Mouse (Mus musculus) myocyte (in vitro differentiated cells): ENCODE measurements around the gene Rngtt. TPM values are rescaled to one million over a fixed set of nuclear protein-coding genes. Genes with fewer than 3 reads are reported as not detected.

Experiments
- H3K27me3 ChIP-seq: one replicate; pipeline ENCODE4 v1.6.1; 2011; ENCODE audit not compliant: control insufficient read depth, insufficient read depth, insufficient read length
- H3K36me3 ChIP-seq: one replicate; pipeline ENCODE4 v1.6.1; 2011; ENCODE audit not compliant: control insufficient read depth, insufficient read depth
- H3K4me2 ChIP-seq: one replicate; pipeline ENCODE4 v1.6.1; 2011; ENCODE audit warnings: low read depth, control low read depth
- H3K4me3 ChIP-seq: one replicate; pipeline ENCODE4 v1.5.1; 2011; ENCODE audit warnings: mild to moderate bottlenecking, control low read depth, moderate library complexity
- H3K79me2 ChIP-seq: one replicate; pipeline ENCODE4 v1.6.1; 2011; ENCODE audit not compliant: control insufficient read depth, insufficient read depth
- H3ac ChIP-seq: one replicate; pipeline ENCODE4 v1.6.1; 2011; ENCODE audit not compliant: control insufficient read depth, insufficient read length
- CEBPB ChIP-seq: IDR thresholded peaks from 2 replicates; pipeline ENCODE4 v1.6.1; 2011; ENCODE audit warnings: mild to moderate bottlenecking, moderate library complexity; ENCODE audit not compliant: poor library complexity, insufficient read depth, severe bottlenecking
- E2F4 ChIP-seq: IDR thresholded peaks from one replicate; pipeline ENCODE4 v1.6.1; 2011; ENCODE audit warnings: mild to moderate bottlenecking, control low read depth, moderate library complexity; ENCODE audit not compliant: insufficient read depth
- MAX ChIP-seq: IDR thresholded peaks from one replicate; pipeline ENCODE4 v1.6.1; 2011; ENCODE audit warnings: low read depth, mild to moderate bottlenecking, control low read depth
- MYOD1 ChIP-seq, 3 experiments: IDR thresholded peaks; one replicate each; pipeline ENCODE4 v1.6.1; 2011; ENCODE audit warnings: control low read depth in 2 of 3, low read depth in 2 of 3, mild to moderate bottlenecking in 2 of 3, moderate library complexity in 1 of 3; ENCODE audit not compliant: insufficient read length in 2 of 3, control insufficient read depth in 1 of 3
- MYOG ChIP-seq, 3 experiments: IDR thresholded peaks; one replicate each; pipeline ENCODE4 v1.6.1; 2011; ENCODE audit warnings: control low read depth in 2 of 3, low read depth in 2 of 3, mild to moderate bottlenecking in 2 of 3; ENCODE audit not compliant: insufficient read length in 2 of 3, control insufficient read depth in 1 of 3, insufficient read depth in 1 of 3
- POLR2A ChIP-seq: IDR thresholded peaks from one replicate; pipeline ENCODE4 v1.6.1; 2011; ENCODE audit warnings: low read depth, mild to moderate bottlenecking, control low read depth, moderate library complexity; ENCODE audit not compliant: insufficient read length
- POLR2AphosphoS2 ChIP-seq: IDR thresholded peaks from one replicate; pipeline ENCODE4 v1.6.1; 2011; ENCODE audit warnings: low read depth, control low read depth; ENCODE audit not compliant: insufficient read length
- REST ChIP-seq: IDR thresholded peaks from one replicate; pipeline ENCODE4 v1.6.1; 2011; ENCODE audit warnings: mild to moderate bottlenecking, control low read depth, moderate library complexity; ENCODE audit not compliant: insufficient read depth, insufficient read length
- SRF ChIP-seq: IDR thresholded peaks from one replicate; pipeline ENCODE4 v1.6.1; 2011; ENCODE audit warnings: low read depth; ENCODE audit not compliant: control insufficient read depth, insufficient read length
- TCF12 ChIP-seq: IDR thresholded peaks from one replicate; pipeline ENCODE4 v1.6.1; 2011; ENCODE audit warnings: mild to moderate bottlenecking, control low read depth; ENCODE audit not compliant: poor library complexity, insufficient read depth, severe bottlenecking
- TCF3 ChIP-seq: IDR thresholded peaks from one replicate; pipeline ENCODE4 v1.6.1; 2011; ENCODE audit warnings: low read depth, control low read depth; ENCODE audit not compliant: insufficient read length
- USF1 ChIP-seq: IDR thresholded peaks from one replicate; pipeline ENCODE4 v1.6.1; 2011; ENCODE audit warnings: low read depth, mild to moderate bottlenecking, control low read depth, moderate library complexity
- polyA plus RNA-seq: library from polyadenylated mRNA; unstranded; fragments of >200 nt; fragmentation: generic; extraction: Trizol; gene quantifications from one replicate; pipeline ENCODE4 v1.2.1, GENCODE M21; 2012; ENCODE audit warnings: missing spikeins

The Rngtt gene
- polyA plus RNA-seq, 1 experiment: 4.9 TPM

- Histone ChIP-seq H3K36me3 (no peaks in the 10 kb centered on the region), H3K4me2 (no peak overlapping the region), H3ac (no peak overlapping the region), H3K27me3 (no peaks in the 10 kb centered on the region), H3K79me2 (no peaks in the 10 kb centered on the region), H3K4me3 (no peak overlapping the region)
- TF ChIP-seq SRF (no peak), POLR2AphosphoS2 (no peak), MYOG (IDR thresholded peaks at IDR 0.05; ENCODE audit: control insufficient read depth in 1 of 3, insufficient read depth in 1 of 3, insufficient read length in 2 of 3, low read depth in 2 of 3) (no peak), MYOD1 (IDR thresholded peaks at IDR 0.05; ENCODE audit: control insufficient read depth in 1 of 3, insufficient read length in 2 of 3, low read depth in 2 of 3) (no peak), MAX (no peak), REST (no peak), TCF12 (no peak), USF1 (no peak), E2F4 (no peak), TCF3 (no peak), CEBPB (no peak), POLR2A (no peak)
These were observed 210.8 kb downstream of the Rngtt start for GRCm38 (mm10) chr4:33520938-33521337.

- Histone ChIP-seq H3ac (no peak overlapping the region), H3K4me3 (no peak overlapping the region), H3K4me2 (no peak overlapping the region), H3K79me2 (no peaks in the 10 kb centered on the region), H3K27me3 (no peaks in the 10 kb centered on the region), H3K36me3 (no peaks in the 10 kb centered on the region)
- no peak for TF ChIP-seq TCF12
- no peak for TF ChIP-seq CEBPB
- no peak for TF ChIP-seq TCF3
- TF ChIP-seq MAX: no peak
- TF ChIP-seq E2F4: no peak
- TF ChIP-seq MYOD1 (IDR thresholded peaks at IDR 0.05; ENCODE audit: control insufficient read depth in 1 of 3, insufficient read length in 2 of 3, low read depth in 2 of 3): no peak
- no peak for TF ChIP-seq SRF
- TF ChIP-seq POLR2AphosphoS2: no peak
- TF ChIP-seq POLR2A: no peak
- no peak for TF ChIP-seq USF1
- TF ChIP-seq MYOG (IDR thresholded peaks at IDR 0.05; ENCODE audit: control insufficient read depth in 1 of 3, insufficient read depth in 1 of 3, insufficient read length in 2 of 3, low read depth in 2 of 3): no peak
- TF ChIP-seq REST: no peak
These were observed 213.7 kb downstream of the Rngtt start for GRCm38 (mm10) chr4:33523774-33524173.

- H3ac ChIP-seq: no peak overlapping the region
- no peaks in the 10 kb centered on the region for H3K27me3 ChIP-seq
- no peaks in the 10 kb centered on the region for H3K36me3 ChIP-seq
These were observed 214.5 kb downstream of the Rngtt start for GRCm38 (mm10) chr4:33524481-33525141.

GRCm38 (mm10) chr4:33525272-33525671, 215.2 kb downstream of the Rngtt start:
- no peak for TF ChIP-seq TCF12
- no peak for TF ChIP-seq USF1
- no peak for TF ChIP-seq MYOG (IDR thresholded peaks at IDR 0.05; ENCODE audit: control insufficient read depth in 1 of 3, insufficient read depth in 1 of 3, insufficient read length in 2 of 3, low read depth in 2 of 3)
- TF ChIP-seq MYOD1 (IDR thresholded peaks at IDR 0.05; ENCODE audit: control insufficient read depth in 1 of 3, insufficient read length in 2 of 3, low read depth in 2 of 3): no peak
- TF ChIP-seq CEBPB: no peak
- TF ChIP-seq SRF: no peak
- TF ChIP-seq E2F4: no peak
- TF ChIP-seq POLR2AphosphoS2: no peak
- TF ChIP-seq MAX: no peak
- TF ChIP-seq REST: no peak
- TF ChIP-seq TCF3: no peak
- no peak for TF ChIP-seq POLR2A
- Histone ChIP-seq H3K4me2 (no peak overlapping the region), H3K27me3 (no peaks in the 10 kb centered on the region), H3K36me3 (no peaks in the 10 kb centered on the region), H3K4me3 (no peak overlapping the region), H3K79me2 (no peaks in the 10 kb centered on the region), H3ac (no peak overlapping the region)

More at GRCm38 (mm10) chr4:33524481-33525141, 214.5 kb downstream of the Rngtt start:
- TF ChIP-seq MAX (peak; percentile 28), MYOG (IDR thresholded peaks at IDR 0.05; ENCODE audit: control insufficient read depth in 1 of 3, insufficient read depth in 1 of 3, insufficient read length in 2 of 3, low read depth in 2 of 3) (peak in 2 of 3 experiments; percentile 68 to 92), MYOD1 (IDR thresholded peaks at IDR 0.05; ENCODE audit: control insufficient read depth in 1 of 3, insufficient read length in 2 of 3, low read depth in 2 of 3) (peak in 2 of 3 experiments; percentile 74 to 87), USF1 (no peak), CEBPB (no peak)
- H3K4me2 ChIP-seq: peak overlapping the region; percentile 28
- H3K79me2 ChIP-seq: no peaks in the 10 kb centered on the region
- no peak overlapping the region for H3K4me3 ChIP-seq

- Histone ChIP-seq H3K4me2 (no peak overlapping the region), H3K27me3 (no peaks in the 10 kb centered on the region)
- TF ChIP-seq TCF12 (no peak), USF1 (no peak), REST (no peak), SRF (no peak), E2F4 (no peak), POLR2AphosphoS2 (no peak), MYOD1 (IDR thresholded peaks at IDR 0.05; ENCODE audit: control insufficient read depth in 1 of 3, insufficient read length in 2 of 3, low read depth in 2 of 3) (no peak), CEBPB (no peak), MYOG (IDR thresholded peaks at IDR 0.05; ENCODE audit: control insufficient read depth in 1 of 3, insufficient read depth in 1 of 3, insufficient read length in 2 of 3, low read depth in 2 of 3) (no peak), TCF3 (no peak), MAX (no peak), POLR2A (no peak)
These were observed 216.0 kb downstream of the Rngtt start for GRCm38 (mm10) chr4:33526092-33526491.

More at GRCm38 (mm10) chr4:33526092-33526491, 216.0 kb downstream of the Rngtt start:
- H3K79me2 ChIP-seq: no peaks in the 10 kb centered on the region
- H3ac ChIP-seq: no peak overlapping the region
- H3K4me3 ChIP-seq: no peak overlapping the region
- H3K36me3 ChIP-seq: no peaks in the 10 kb centered on the region
